Mouse (Mus musculus): ENCODE measurements at regions not wholly inside any gene's neighbourhood (a gene's known extent, or its start where the extent isn't known, plus 50 kb on each side); places are given as distances from the start of the nearest gene placed in this dataset.

- TF ChIP-seq POLR2A (IDR thresholded peaks at IDR 0.05; ENCODE audit: low read depth, low read length) (no peak), ZNF384 (IDR thresholded peaks at IDR 0.05; ENCODE audit: low read depth, low read length) (no peak), UBTF (IDR thresholded peaks at IDR 0.05; ENCODE audit: low read depth, low read length) (no peak), GABPA (IDR thresholded peaks at IDR 0.05; ENCODE audit: insufficient replicate concordance, low read depth, low read length) (no peak), MXI1 (IDR thresholded peaks at IDR 0.05; ENCODE audit: low read depth, low read length) (no peak), USF2 (conservative IDR thresholded peaks at IDR 0.05; ENCODE audit: low read depth, low read length) (no peak), POLR2AphosphoS2 (IDR thresholded peaks at IDR 0.05; ENCODE audit: low read depth, low read length) (no peak), E2F4 (IDR thresholded peaks at IDR 0.05; ENCODE audit: insufficient replicate concordance, low read depth, low read length) (no peak), ETS1 (conservative IDR thresholded peaks at IDR 0.05; ENCODE audit: low read depth, low read length) (no peak)
These were observed 252.7 kb upstream of the Dio3 start for GRCm38 (mm10) chr12:110026033-110026750.

Measured in CH12.LX (cell line).